Mouse (Mus musculus): ENCODE data around the gene Hcfc1. TPM values are rescaled to one million over a fixed set of nuclear protein-coding genes. Genes with fewer than 3 reads are reported as not detected.

Gene Hcfc1
- polyA plus RNA-seq, 1 experiment from 2014 or later = 54.0 TPM

DNA sequence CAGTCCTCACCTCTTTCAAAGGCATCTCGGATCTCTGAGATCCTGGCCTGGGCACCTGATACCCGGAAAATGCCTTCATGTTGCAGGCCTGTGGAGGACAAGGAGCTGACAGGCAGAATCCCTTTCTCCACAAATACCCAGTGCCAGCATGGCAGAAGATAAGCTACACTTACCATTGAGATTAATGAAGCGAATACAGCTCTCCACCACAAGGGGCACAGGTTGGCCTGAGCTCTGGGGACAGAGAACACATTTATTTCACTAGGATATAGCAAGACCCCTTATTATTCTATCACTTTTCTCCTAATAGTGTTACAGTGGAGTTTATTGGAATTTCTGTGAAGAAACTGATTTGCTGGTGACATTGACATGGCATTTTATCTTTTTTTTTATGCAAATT is 68.2 kb downstream of the Hcfc1 start:
- no peak for ATAC-seq (replicated peaks)
- no peak overlapping the region for H3K27ac ChIP-seq
- WGBS = 70% methylated on average over 3 of the region's 3 CpGs
- H3K27me3 ChIP-seq (replicated peaks) = no peaks in the 10 kb centered on the region
- H3K4me3 ChIP-seq = no peak overlapping the region
- H3K36me3 ChIP-seq (replicated peaks) = no peaks in the 10 kb centered on the region
- no peak overlapping the region for H3K4me2 ChIP-seq
- no peaks in the 10 kb centered on the region for H3K9me3 ChIP-seq
- H3K9ac ChIP-seq = no peak overlapping the region
- no peaks in the 10 kb centered on the region for H3K4me1 ChIP-seq

GRCm38 (mm10) chrX:73895719-73896118 is 70.4 kb downstream of the Hcfc1 start, which contains the start of gene L1cam:
TSS of gene L1cam (minus strand) at chrX:73896105.
- no peak for ATAC-seq (replicated peaks)
- Histone ChIP-seq H3K36me3 (replicated peaks) (no peaks in the 10 kb centered on the region), H3K4me3 (no peak within 1 kb of the TSS), H3K4me2 (no peak within 1 kb of the TSS), H3K27me3 (replicated peaks) (no peaks in the 10 kb centered on the region), H3K9ac (no peak within 1 kb of the TSS), H3K9me3 (no peaks in the 10 kb centered on the region), H3K27ac (no peak within 1 kb of the TSS), H3K4me1 (no peaks in the 10 kb centered on the region)
- 14% methylated on average over 2 of the region's 2 CpGs for whole genome bisulfite sequencing

DNA sequence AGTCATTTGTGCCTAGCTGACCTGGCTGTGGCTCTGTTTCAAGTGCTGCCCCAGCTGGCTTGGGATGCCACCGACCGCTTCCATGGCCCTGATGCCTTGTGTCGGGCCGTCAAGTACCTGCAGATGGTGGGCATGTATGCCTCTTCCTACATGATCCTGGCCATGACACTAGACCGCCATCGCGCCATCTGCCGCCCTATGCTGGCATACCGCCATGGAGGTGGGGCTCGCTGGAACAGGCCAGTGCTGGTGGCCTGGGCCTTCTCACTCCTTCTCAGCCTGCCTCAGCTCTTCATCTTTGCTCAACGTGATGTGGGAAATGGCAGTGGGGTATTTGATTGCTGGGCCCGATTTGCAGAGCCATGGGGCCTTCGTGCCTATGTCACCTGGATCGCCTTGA is 73.3 kb downstream of the Hcfc1 start:
- Histone ChIP-seq H3K27ac (no peak overlapping the region), H3K9ac (no peak overlapping the region), H3K4me1 (no peaks in the 10 kb centered on the region), H3K4me2 (no peak overlapping the region), H3K9me3 (no peaks in the 10 kb centered on the region), H3K27me3 (replicated peaks) (no peaks in the 10 kb centered on the region), H3K36me3 (replicated peaks) (no peaks in the 10 kb centered on the region), H3K4me3 (no peak overlapping the region)
- WGBS = 93% methylated on average over 14 of the region's 14 CpGs
- ATAC-seq (replicated peaks) = no peak

Other genes starting within 250 kb of the Hcfc1 start
- gene Abcd1, start 249.8 kb downstream of the Hcfc1 start, polyA plus RNA-seq (2015; fragmentation: Nextera tagmentation; extraction: Ambion mirVana) = 12.8 and 13.5 TPM in 2 replicates
- 0.23 and 0.35 TPM in 2 replicates for gene Plxnb3, start 209.3 kb downstream of the Hcfc1 start, polyA plus RNA-seq (2015; fragmentation: Nextera tagmentation; extraction: Ambion mirVana)
- gene Srpk3, start 192.0 kb downstream of the Hcfc1 start, polyA plus RNA-seq (2015; fragmentation: Nextera tagmentation; extraction: Ambion mirVana) = 1.6 and 2.1 TPM in 2 replicates
- gene Idh3g, start 179.5 kb downstream of the Hcfc1 start, polyA plus RNA-seq (2015; fragmentation: Nextera tagmentation; extraction: Ambion mirVana) = 258 and 267 TPM in 2 replicates
- 134 and 140 TPM in 2 replicates for gene Ssr4, start 179.3 kb downstream of the Hcfc1 start, polyA plus RNA-seq (2015; fragmentation: Nextera tagmentation; extraction: Ambion mirVana)
- 5.6 and 5.9 TPM in 2 replicates for gene Pdzd4, start 141.4 kb downstream of the Hcfc1 start, polyA plus RNA-seq (2015; fragmentation: Nextera tagmentation; extraction: Ambion mirVana)
- 0.17 and 0.30 TPM in 2 replicates for gene Avpr2, start 74.3 kb downstream of the Hcfc1 start, polyA plus RNA-seq (2015; fragmentation: Nextera tagmentation; extraction: Ambion mirVana)
- gene L1cam, start 70.3 kb downstream of the Hcfc1 start, polyA plus RNA-seq (2015; fragmentation: Nextera tagmentation; extraction: Ambion mirVana) = 98.6 and 120 TPM in 2 replicates
- gene Arhgap4, start 44.5 kb downstream of the Hcfc1 start, polyA plus RNA-seq (2015; fragmentation: Nextera tagmentation; extraction: Ambion mirVana) = 4.0 and 4.6 TPM in 2 replicates
- gene Naa10, start 44.4 kb downstream of the Hcfc1 start, polyA plus RNA-seq (2015; fragmentation: Nextera tagmentation; extraction: Ambion mirVana) = 84.8 and 86.9 TPM in 2 replicates
- 10.9 and 11.1 TPM in 2 replicates for gene Renbp, start 35.5 kb downstream of the Hcfc1 start, polyA plus RNA-seq (2015; fragmentation: Nextera tagmentation; extraction: Ambion mirVana)
- gene Irak1, start 57.6 kb upstream of the Hcfc1 start, polyA plus RNA-seq (2015; fragmentation: Nextera tagmentation; extraction: Ambion mirVana) = 44.0 and 48.7 TPM in 2 replicates
- gene Opn1mw, start 161.1 kb upstream of the Hcfc1 start, polyA plus RNA-seq (2015; fragmentation: Nextera tagmentation; extraction: Ambion mirVana) = not detected in 2 replicates
- gene Mecp2, start 169.0 kb upstream of the Hcfc1 start, polyA plus RNA-seq (2015; fragmentation: Nextera tagmentation; extraction: Ambion mirVana) = 15.7 and 17.0 TPM in 2 replicates
- not detected in 2 replicates for gene Tex28, start 201.5 kb upstream of the Hcfc1 start, polyA plus RNA-seq (2015; fragmentation: Nextera tagmentation; extraction: Ambion mirVana)
- 0.06 and 0.11 TPM in 2 replicates for gene Tktl1, start 210.9 kb upstream of the Hcfc1 start, polyA plus RNA-seq (2015; fragmentation: Nextera tagmentation; extraction: Ambion mirVana)